Mouse (Mus musculus) forebrain, embryonic 16.5 days (tissue): ENCODE results near the gene Tspan9. TPM values are rescaled to one million over a fixed set of nuclear protein-coding genes. Genes with fewer than 3 reads are reported as not detected.
A peak's percentile ranks its signal among the peaks of the same experiment; 100 is the strongest.

Source experiments
- ATAC-seq: fragments of 200-750 bp; cut with Nextera tagmentation; 2 replicates; pipeline ENCODE4 v1.8.0; 2017; ENCODE audit warnings: mild to moderate bottlenecking, moderate library complexity
- H3K27ac ChIP-seq: fragments of 300-500 bp; sonication (generic); 2 replicates; pipeline ENCODE4 v1.5.1; 2014; ENCODE audit warnings: low read length, control low read depth
- H3K27me3 ChIP-seq: fragments of 300-500 bp; sonication (generic); replicated peaks from 2 replicates; pipeline ENCODE4 v1.6.1; 2014; ENCODE audit warnings: low read length; ENCODE audit not compliant: control insufficient read depth, insufficient read depth
- H3K36me3 ChIP-seq: fragments of 300-500 bp; sonication (generic); 2 replicates; pipeline ENCODE4 v1.6.1; 2014; ENCODE audit not compliant: control insufficient read depth, insufficient read depth
- H3K4me1 ChIP-seq: fragments of 300-500 bp; sonication (generic); replicated peaks from 2 replicates; pipeline ENCODE4 v1.6.1; 2014; ENCODE audit warnings: low read length; ENCODE audit not compliant: control insufficient read depth, insufficient read depth
- H3K4me2 ChIP-seq: fragments of 300-500 bp; sonication (generic); 2 replicates; pipeline ENCODE4 v1.6.1; 2014; ENCODE audit warnings: mild to moderate bottlenecking, low read length, control low read depth
- H3K4me3 ChIP-seq: fragments of 300-500 bp; sonication (generic); replicated peaks from 2 replicates; pipeline ENCODE4 v1.5.1; 2014; ENCODE audit warnings: mild to moderate bottlenecking, low read length, control low read depth
- H3K9ac ChIP-seq: fragments of 300-500 bp; sonication (generic); replicated peaks from 2 replicates; pipeline ENCODE4 v1.6.1; 2014; ENCODE audit warnings: low read depth, low read length, control low read depth
- H3K9me3 ChIP-seq: fragments of 300-500 bp; sonication (generic); 2 replicates; pipeline ENCODE4 v1.6.1; 2016; ENCODE audit warnings: low read length; ENCODE audit not compliant: control insufficient read depth
- WGBS: fragments of 180-500 bp; shearing (Covaris S2); extraction: QIAGEN DNeasy Blood & Tissue Kit; methylation state at CpG from one replicate; pipeline ENCODE4 v1.1.7; 2014; 5-methylcytosine and 5-hydroxymethylcytosine counted together
- polyA plus RNA-seq: library from polyadenylated mRNA; unstranded; fragments of >200 nt; fragmentation: Nextera tagmentation; extraction: Ambion mirVana; gene quantifications from 2 replicates; pipeline ENCODE4 v1.2.1, GENCODE M21; 2015

Gene Tspan9
- polyA plus RNA-seq, 1 experiment from 2014 or later = 57.4 TPM

- no peaks in the 10 kb centered on the region for H3K9me3 ChIP-seq
- H3K4me1 ChIP-seq = peaks cover 21% of the 10 kb centered on the region
- WGBS = 61% methylated on average over 11 of the region's 11 CpGs
- no peaks in the 10 kb centered on the region for H3K36me3 ChIP-seq
- 0 out of 2 replicates have a peak overlapping the region, but pooled peaks have one; percentile 11 for H3K9ac ChIP-seq
- no peaks in the 10 kb centered on the region for H3K27me3 ChIP-seq
- H3K4me2 ChIP-seq = no peak overlapping the region
- ATAC-seq = peak; percentile 59
- no peak overlapping the region for H3K27ac ChIP-seq
- no peak overlapping the region for H3K4me3 ChIP-seq
Measured at GRCm38 (mm10) chr6:128010135-128010971, 133.0 kb downstream of the Tspan9 start.

GRCm38 (mm10) chr6:128007982-128008562 lies 135.3 kb downstream of the Tspan9 start:
- no peaks in the 10 kb centered on the region for H3K36me3 ChIP-seq
- no peak overlapping the region for H3K27ac ChIP-seq
- WGBS = 70% methylated on average over 5 of the region's 5 CpGs
- no peaks in the 10 kb centered on the region for H3K9me3 ChIP-seq
- H3K4me1 ChIP-seq = peaks cover 26% of the 10 kb centered on the region
- no peaks in the 10 kb centered on the region for H3K27me3 ChIP-seq
- no peak overlapping the region for H3K4me2 ChIP-seq
- no peak overlapping the region for H3K9ac ChIP-seq
- no peak overlapping the region for H3K4me3 ChIP-seq
- ATAC-seq = no peak

GRCm38 (mm10) chr6:128007241-128007701 lies 136.1 kb downstream of the Tspan9 start:
- Histone ChIP-seq H3K27me3 (no peaks in the 10 kb centered on the region), H3K9ac (no peak overlapping the region), H3K4me1 (peaks cover 26% of the 10 kb centered on the region), H3K36me3 (no peaks in the 10 kb centered on the region), H3K4me2 (no peak overlapping the region), H3K4me3 (no peak overlapping the region), H3K27ac (no peak overlapping the region), H3K9me3 (no peaks in the 10 kb centered on the region)
- 68% methylated on average over 12 of the region's 12 CpGs for WGBS
- no peak for ATAC-seq

- H3K9me3 ChIP-seq = no peaks in the 10 kb centered on the region
- H3K27ac ChIP-seq = no peak overlapping the region
- 41% methylated on average over 8 of the region's 8 CpGs for whole genome bisulfite sequencing
- H3K27me3 ChIP-seq = no peaks in the 10 kb centered on the region
- peak; percentile 29; the same call in 1 of the 2 replicates for ATAC-seq
- peaks cover 20% of the 10 kb centered on the region for H3K4me1 ChIP-seq
- no peak overlapping the region for H3K4me2 ChIP-seq
- no peaks in the 10 kb centered on the region for H3K36me3 ChIP-seq
- H3K4me3 ChIP-seq = no peak overlapping the region
- no peak overlapping the region for H3K9ac ChIP-seq
Measured at GRCm38 (mm10) chr6:128006156-128006555, 137.2 kb downstream of the Tspan9 start.

- Histone ChIP-seq H3K36me3 (no peaks in the 10 kb centered on the region), H3K27ac (no peak overlapping the region), H3K9ac (no peak overlapping the region), H3K4me1 (peaks cover 12% of the 10 kb centered on the region), H3K4me2 (no peak overlapping the region), H3K9me3 (no peaks in the 10 kb centered on the region), H3K4me3 (no peak overlapping the region), H3K27me3 (no peaks in the 10 kb centered on the region)
- ATAC-seq = no peak
- 79% methylated on average over 16 of the region's 16 CpGs for WGBS
Measured at GRCm38 (mm10) chr6:128004544-128004943, 138.8 kb downstream of the Tspan9 start.

GRCm38 (mm10) chr6:128003542-128003941 lies 139.9 kb downstream of the Tspan9 start:
- H3K36me3 ChIP-seq = no peaks in the 10 kb centered on the region
- H3K27me3 ChIP-seq = no peaks in the 10 kb centered on the region
- no peak overlapping the region for H3K4me3 ChIP-seq
- no peak overlapping the region for H3K27ac ChIP-seq
- ATAC-seq = no peak
- WGBS = 46% methylated on average over 5 of the region's 5 CpGs
- no peaks in the 10 kb centered on the region for H3K9me3 ChIP-seq
- H3K9ac ChIP-seq = no peak overlapping the region
- no peak overlapping the region for H3K4me2 ChIP-seq
- H3K4me1 ChIP-seq = peaks cover 15% of the 10 kb centered on the region

GRCm38 (mm10) chr6:128002667-128003066 lies 140.7 kb downstream of the Tspan9 start:
- Histone ChIP-seq H3K9me3 (no peaks in the 10 kb centered on the region), H3K27me3 (no peaks in the 10 kb centered on the region), H3K4me1 (peaks cover 15% of the 10 kb centered on the region), H3K4me2 (no peak overlapping the region), H3K27ac (no peak overlapping the region), H3K4me3 (no peak overlapping the region), H3K9ac (no peak overlapping the region), H3K36me3 (no peaks in the 10 kb centered on the region)
- no peak for ATAC-seq
- WGBS = 89% methylated on average over 4 of the region's 4 CpGs

- H3K36me3 ChIP-seq = no peaks in the 10 kb centered on the region
- peaks cover 15% of the 10 kb centered on the region for H3K4me1 ChIP-seq
- H3K9ac ChIP-seq = no peak overlapping the region
- 75% methylated on average over 10 of the region's 10 CpGs for WGBS
- no peaks in the 10 kb centered on the region for H3K27me3 ChIP-seq
- no peak overlapping the region for H3K4me3 ChIP-seq
- no peaks in the 10 kb centered on the region for H3K9me3 ChIP-seq
- no peak for ATAC-seq
- no peak overlapping the region for H3K4me2 ChIP-seq
- no peak overlapping the region for H3K27ac ChIP-seq
Measured at GRCm38 (mm10) chr6:128002104-128002503, 141.3 kb downstream of the Tspan9 start.

GRCm38 (mm10) chr6:128001587-128001986 lies 141.8 kb downstream of the Tspan9 start:
- ATAC-seq = no peak
- Histone ChIP-seq H3K4me3 (no peak overlapping the region), H3K4me1 (peaks cover 13% of the 10 kb centered on the region), H3K9ac (no peak overlapping the region), H3K4me2 (no peak overlapping the region), H3K36me3 (no peaks in the 10 kb centered on the region), H3K27me3 (no peaks in the 10 kb centered on the region), H3K9me3 (no peaks in the 10 kb centered on the region), H3K27ac (no peak overlapping the region)
- 21% methylated on average over 1 of the region's 1 CpGs for WGBS
